Mouse (Mus musculus) embryonic stem cell, embryonic (primary cell): ENCODE measurements around the gene Use1.

Experiments
- CTCF ChIA-PET, 4 experiments: fragments of 300-600 bp in 2 of 4; fragments of 350-600 bp in 2 of 4; sonication (Branson Sonifier 250); formaldehyde crosslinking; loops; one replicate each; lab custom pipeline; 2022; ENCODE audit warnings: inconsistent platforms in 2 of 4; lab: Charles Lee
- POLR2A ChIA-PET, 4 experiments: fragments of 300-600 bp in 2 of 4; fragments of 350-600 bp in 2 of 4; sonication (Branson Sonifier 250); formaldehyde crosslinking; loops; one replicate each; lab custom pipeline; 2022; ENCODE audit warnings: antibody characterized with exemption in 4 of 4, inconsistent platforms in 1 of 4; lab: Charles Lee

Use1 gene

GRCm38 (mm10) chr8:71371236-71371848, 4.7 kb downstream of the Use1 start, which contains the start of gene Ocel1:
TSS of gene Ocel1 (plus strand) at chr8:71371298.
- ChIA-PET POLR2A (interaction anchor here (0.6 to 6.4 kb wide), 25 partner anchors 9 to 532 kb away, joined by 3 to 41 read pairs (median 4); partner anchors contain the start of genes Ankle1 (in 2 of the 4), Nr2f6 (in 2 of the 4), Arrdc2 (in 1 of the 4) and Mrpl34 (in 1 of the 4)), CTCF (interaction anchor here (0.5 to 3.2 kb wide), 28 partner anchors 9 to 945 kb away, joined by 3 to 19 read pairs (median 3); partner anchors contain the start of genes Nr2f6 (in 2 of the 4), Ankle1 (in 1 of the 4), Gm3336 (in 1 of the 4) and Mrpl34 (in 1 of the 4))

- CTCF ChIA-PET: interaction anchor here (0.5 to 3.2 kb wide), 16 partner anchors 9 to 105 kb away, joined by 3 to 19 read pairs (median 4); partner anchors contain the start of genes Ankle1 (in 2 of the 4) and Nr2f6 (in 2 of the 4)
- POLR2A ChIA-PET: interaction anchor here (0.8 to 6.4 kb wide), 19 partner anchors 8 to 533 kb away, joined by 3 to 41 read pairs (median 4); partner anchors contain the start of genes Ankle1 (in 3 of the 4), Nr2f6 (in 2 of the 4), Arrdc2 (in 1 of the 4) and Mrpl34 (in 1 of the 4)
Measured at GRCm38 (mm10) chr8:71372427-71372826, 5.8 kb downstream of the Use1 start.

GRCm38 (mm10) chr8:71373000-71373399, 6.4 kb downstream of the Use1 start:
- ChIA-PET CTCF (interaction anchor here in 3 of 4 experiments (0.5 to 3.2 kb wide), 6 partner anchors 9 to 147 kb away, joined by 3 to 19 read pairs (median 3); partner anchors contain the start of genes Ankle1 (in 2 of the 3) and Nr2f6 (in 1 of the 3)), POLR2A (interaction anchor here in 3 of 4 experiments (0.8 to 6.4 kb wide), 13 partner anchors 8 to 482 kb away, joined by 3 to 41 read pairs (median 4); partner anchors contain the start of genes Ankle1 (in 2 of the 3), Nr2f6 (in 2 of the 3) and Mrpl34 (in 1 of the 3))

GRCm38 (mm10) chr8:71374616-71375206, 8.1 kb downstream of the Use1 start:
- POLR2A ChIA-PET: interaction anchor here in 3 of 4 experiments (1.0 to 6.4 kb wide), 13 partner anchors 8 to 701 kb away, joined by 3 to 41 read pairs (median 6); partner anchors contain the start of genes Ankle1 (in 2 of the 3), Babam1 (in 1 of the 3), Haus8 (in 1 of the 3) and Jund (in 1 of the 3)
- CTCF ChIA-PET: interaction anchor here in 2 of 4 experiments (0.6 to 2.8 kb wide), 3 partner anchors 11 to 125 kb away, joined by 3 to 25 read pairs (median 3); no protein-coding TSS in a partner anchor

GRCm38 (mm10) chr8:71375581-71376422, 9.2 kb downstream of the Use1 start:
- CTCF ChIA-PET: interaction anchor here in 3 of 4 experiments (0.5 to 2.8 kb wide), 7 partner anchors 9 to 504 kb away, joined by 3 to 25 read pairs (median 4); partner anchors contain the start of genes Ankle1 (in 1 of the 3), Mrpl34 (in 1 of the 3) and Use1 (in 1 of the 3)
- POLR2A ChIA-PET: interaction anchor here in 3 of 4 experiments (0.5 to 6.4 kb wide), 31 partner anchors 9 to 870 kb away, joined by 3 to 41 read pairs (median 3); partner anchors contain the start of genes Ankle1 (in 3 of the 3), Babam1 (in 2 of the 3), Mrpl34 (in 2 of the 3) and Myo9b (in 2 of the 3)

- ChIA-PET CTCF (interaction anchor here in 3 of 4 experiments (0.5 to 2.8 kb wide), 6 partner anchors 9 to 505 kb away, joined by 3 to 25 read pairs (median 6); partner anchors contain the start of genes Ankle1 (in 1 of the 3), Mrpl34 (in 1 of the 3) and Use1 (in 1 of the 3)), POLR2A (interaction anchor here in 3 of 4 experiments (0.5 to 6.4 kb wide), 25 partner anchors 9 to 871 kb away, joined by 3 to 41 read pairs (median 3); partner anchors contain the start of genes Ankle1 (in 2 of the 3), Babam1 (in 2 of the 3), Mrpl34 (in 2 of the 3) and Use1 (in 2 of the 3))
Measured at GRCm38 (mm10) chr8:71376423-71377030, 9.9 kb downstream of the Use1 start.

GRCm38 (mm10) chr8:71379008-71379407, 12.4 kb downstream of the Use1 start:
- ChIA-PET POLR2A (interaction anchor here in 2 of 4 experiments (0.7 to 2.7 kb wide), 8 partner anchors 9 to 107 kb away, joined by 3 to 12 read pairs (median 4); partner anchors contain the start of genes Ankle1 (in 2 of the 2), Babam1 (in 1 of the 2), Haus8 (in 1 of the 2) and Myo9b (in 1 of the 2)), CTCF (interaction anchor here in 1 of 4 experiments (0.6 kb wide), 2 partner anchors 14 to 23 kb away, joined by 3 read pairs; no protein-coding TSS in a partner anchor)

- CTCF ChIA-PET: interaction anchor here in 1 of 4 experiments (1.4 kb wide), 1 partner anchor 17 kb away, joined by 3 read pairs; the partner anchor contains the start of gene Babam1
- POLR2A ChIA-PET: interaction anchor here in 2 of 4 experiments (1.0 to 2.8 kb wide), 7 partner anchors 8 to 128 kb away, joined by 3 to 12 read pairs (median 5); partner anchors contain the start of genes Babam1 (in 1 of the 2), Haus8 (in 1 of the 2), Mrpl34 (in 1 of the 2) and Myo9b (in 1 of the 2)
Measured at GRCm38 (mm10) chr8:71379512-71380075, 12.9 kb downstream of the Use1 start.

- ChIA-PET CTCF (interaction anchor here in 2 of 4 experiments (1.2 to 1.4 kb wide), 2 partner anchors 9 to 16 kb away, joined by 3 read pairs; partner anchors contain the start of genes Babam1 (in 1 of the 2) and Ocel1 (in 1 of the 2)), POLR2A (interaction anchor here in 2 of 4 experiments (1.0 to 2.8 kb wide), 12 partner anchors 8 to 484 kb away, joined by 3 to 12 read pairs (median 6); partner anchors contain the start of genes Babam1 (in 2 of the 2), Ocel1 (in 2 of the 2), Use1 (in 2 of the 2) and Mrpl34 (in 1 of the 2))
Measured at GRCm38 (mm10) chr8:71380178-71381171, 13.8 kb downstream of the Use1 start.

GRCm38 (mm10) chr8:71381421-71381970, 14.8 kb downstream of the Use1 start, which contains the start of gene Nr2f6:
TSS of gene Nr2f6 (minus strand) at chr8:71381960.
- POLR2A ChIA-PET: interaction anchor here (0.6 to 2.8 kb wide), 23 partner anchors 8 to 1008 kb away, joined by 3 to 12 read pairs (median 4); partner anchors contain the start of genes Ankle1 (in 2 of the 4), Babam1 (in 2 of the 4), Ocel1 (in 2 of the 4) and Use1 (in 2 of the 4)
- CTCF ChIA-PET: interaction anchor here in 3 of 4 experiments (0.6 to 1.6 kb wide), 8 partner anchors 8 to 858 kb away, joined by 3 to 5 read pairs (median 3); partner anchors contain the start of genes Babam1 (in 2 of the 3), Ocel1 (in 2 of the 3) and Ap1m1 (in 1 of the 3)

- POLR2A ChIA-PET: interaction anchor here (0.6 to 2.8 kb wide), 28 partner anchors 9 to 1008 kb away, joined by 3 to 12 read pairs (median 4); partner anchors contain the start of genes Ankle1 (in 2 of the 4), Ocel1 (in 2 of the 4), Rpl18a (in 2 of the 4) and Babam1 (in 1 of the 4)
- CTCF ChIA-PET: interaction anchor here (0.5 to 1.6 kb wide), 12 partner anchors 9 to 1157 kb away, joined by 3 to 7 read pairs (median 3); partner anchors contain the start of genes Babam1 (in 2 of the 4), Ap1m1 (in 1 of the 4), Arrdc2 (in 1 of the 4) and Ocel1 (in 1 of the 4)
Measured at GRCm38 (mm10) chr8:71381971-71382961, 15.6 kb downstream of the Use1 start.

- CTCF ChIA-PET: no interaction called here
- POLR2A ChIA-PET: interaction anchor here in 2 of 4 experiments (0.9 to 11.9 kb wide), 5 partner anchors 9 to 118 kb away, joined by 3 to 96 read pairs (median 41); partner anchors contain the start of genes Ankle1 (in 1 of the 2), Babam1 (in 1 of the 2), Ocel1 (in 1 of the 2) and Ushbp1 (in 1 of the 2)
Measured at GRCm38 (mm10) chr8:71383396-71383795, 16.7 kb downstream of the Use1 start.
